Mouse (Mus musculus) ovary, postnatal 10 days (tissue): Measurements from ENCODE around the gene Nlrp3.
"Not testable (repeated sequence)": the region's sequence is repeated elsewhere in the genome, so short reads cannot be mapped to it uniquely, and the experiment has no call there.

Source experiments
- DNase-seq: peaks from one replicate; pipeline ENCODE4 v3.0.0; 2022; ENCODE audit warnings: low spot score

Gene Nlrp3

GRCm38 (mm10) chr11:59537218-59538130 lies 3.9 kb upstream of the Nlrp3 start:
- DNase-seq = no peak

DNA sequence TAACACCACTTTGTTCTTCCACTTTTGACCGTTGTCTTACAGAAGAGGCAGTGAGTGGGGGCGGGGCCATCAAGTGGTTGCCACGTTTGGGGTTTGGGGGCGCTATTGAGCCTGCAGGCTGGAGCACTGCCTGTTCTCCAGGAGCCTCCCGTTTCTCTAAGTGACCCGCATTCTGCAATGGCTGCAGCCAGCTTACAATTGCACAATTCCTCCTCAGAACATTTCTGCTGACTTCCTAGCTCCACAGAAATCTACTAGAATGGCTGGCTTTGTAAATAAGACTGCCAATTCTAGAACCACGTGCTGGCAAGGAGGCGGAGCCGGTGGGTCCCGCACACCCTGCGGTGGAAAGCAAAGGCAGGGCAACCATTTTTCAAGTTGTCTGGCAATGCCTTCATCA lies 3.0 kb upstream of the Nlrp3 start:
- DNase-seq = peak; percentile 19

DNA sequence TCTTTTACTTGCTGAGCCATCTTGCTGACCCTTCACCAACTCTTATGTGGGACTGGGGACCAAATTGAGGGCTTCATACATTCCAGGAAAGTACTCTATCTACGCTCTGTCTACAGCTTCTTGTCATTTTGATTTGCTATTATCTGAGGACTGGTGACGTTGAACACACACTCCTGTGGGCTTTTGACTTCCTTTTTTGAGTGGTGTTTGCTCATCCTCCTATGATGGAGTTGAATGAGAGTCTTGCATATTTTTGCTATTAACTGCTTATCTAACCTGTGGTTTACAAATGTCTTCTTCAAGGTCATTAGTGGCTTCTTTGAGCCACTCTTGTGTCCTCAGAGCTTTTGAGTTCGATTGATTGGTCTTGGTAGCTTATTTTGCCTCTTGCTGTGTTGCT lies 1.2 kb upstream of the Nlrp3 start:
- DNase-seq = no peak

GRCm38 (mm10) chr11:59542442-59542841 lies 1.1 kb downstream of the Nlrp3 start:
- DNase-seq = no peak

DNA sequence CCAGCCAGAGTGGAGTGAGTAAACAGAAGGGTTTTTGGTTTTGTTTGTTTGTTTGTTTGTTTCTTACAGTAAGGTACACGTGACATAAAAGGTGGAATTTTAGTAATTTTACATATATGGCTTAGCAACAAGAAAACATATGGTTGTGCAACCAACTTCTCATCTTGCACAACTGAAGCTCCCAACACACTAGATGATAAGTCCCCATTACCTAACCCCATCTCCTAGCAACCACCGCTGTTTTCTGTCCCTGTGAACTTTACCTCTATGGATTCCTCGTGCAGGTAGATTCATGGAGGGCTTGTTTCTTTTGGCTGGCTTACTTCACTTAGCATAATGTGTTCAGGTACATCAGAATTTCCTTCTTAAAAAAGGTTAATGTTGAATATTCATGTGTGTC lies 2.0 kb downstream of the Nlrp3 start:
- no peak for DNase-seq

GRCm38 (mm10) chr11:59544005-59544404 lies 2.6 kb downstream of the Nlrp3 start:
- DNase-seq = no peak

- DNase-seq = no peak
These were observed 12.8 kb downstream of the Nlrp3 start for GRCm38 (mm10) chr11:59554127-59554526.

DNA sequence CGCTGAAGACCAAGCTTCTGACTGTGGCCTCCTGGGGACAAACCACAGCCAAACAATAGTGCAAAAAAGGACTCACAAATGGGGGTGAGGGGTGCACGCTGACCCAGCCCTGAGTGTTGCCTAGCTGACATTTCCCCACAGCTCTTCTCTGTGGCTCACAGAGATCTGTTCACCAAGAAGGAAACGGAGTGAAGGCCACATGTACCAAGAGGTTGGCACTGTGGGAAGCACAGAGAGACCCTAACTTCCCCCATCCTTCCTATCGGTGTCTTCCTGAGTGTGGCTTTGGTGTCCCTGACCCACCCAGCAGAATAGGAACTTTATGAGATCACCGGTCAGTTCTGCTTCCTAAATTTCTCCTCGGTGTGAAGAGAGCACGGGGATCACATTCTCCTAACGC lies 13.2 kb downstream of the Nlrp3 start:
- DNase-seq = no peak

GRCm38 (mm10) chr11:59560906-59561305 lies 19.5 kb downstream of the Nlrp3 start:
- no peak for DNase-seq

GRCm38 (mm10) chr11:59562336-59562735 lies 21.0 kb downstream of the Nlrp3 start:
- no peak for DNase-seq

DNA sequence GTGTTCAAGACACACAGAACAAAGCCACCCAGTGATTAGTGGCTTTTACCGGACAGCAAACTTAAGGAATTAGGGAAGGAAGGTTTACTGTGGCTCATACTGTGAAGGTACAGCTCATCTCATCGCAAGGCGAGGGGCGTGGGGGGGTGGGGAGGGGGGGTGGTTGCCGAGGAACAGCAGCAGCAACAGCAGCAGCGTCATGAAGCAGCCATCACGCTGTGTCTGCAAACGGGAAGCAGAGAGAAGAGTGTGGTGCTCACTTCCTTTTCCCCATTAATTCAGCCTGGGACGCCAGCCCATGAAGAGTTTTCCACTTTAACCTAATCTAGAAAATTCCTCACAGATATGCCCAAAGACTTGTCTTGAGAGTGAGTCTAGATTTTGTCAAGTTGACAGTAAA lies 21.5 kb downstream of the Nlrp3 start:
- no peak for DNase-seq

DNA sequence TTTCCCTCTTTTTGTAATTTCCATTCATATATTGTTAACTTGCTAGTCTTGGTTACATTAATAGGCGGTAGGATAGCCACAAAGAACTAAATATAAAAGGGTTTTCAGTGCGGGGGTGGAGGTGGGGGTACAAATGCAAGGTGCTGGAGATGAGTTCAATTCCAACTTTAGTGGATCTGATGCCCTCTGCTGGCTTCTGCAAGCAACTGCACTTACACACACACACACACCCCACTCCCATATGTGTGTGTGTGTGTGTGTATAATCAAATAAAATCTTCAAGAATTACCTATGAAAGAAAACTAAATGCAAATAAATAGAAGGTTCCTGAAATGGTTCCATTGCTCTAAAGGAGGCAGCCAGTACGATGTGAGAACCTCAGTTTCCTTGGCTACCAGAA lies 27.9 kb downstream of the Nlrp3 start:
- DNase-seq = no peak

DNA sequence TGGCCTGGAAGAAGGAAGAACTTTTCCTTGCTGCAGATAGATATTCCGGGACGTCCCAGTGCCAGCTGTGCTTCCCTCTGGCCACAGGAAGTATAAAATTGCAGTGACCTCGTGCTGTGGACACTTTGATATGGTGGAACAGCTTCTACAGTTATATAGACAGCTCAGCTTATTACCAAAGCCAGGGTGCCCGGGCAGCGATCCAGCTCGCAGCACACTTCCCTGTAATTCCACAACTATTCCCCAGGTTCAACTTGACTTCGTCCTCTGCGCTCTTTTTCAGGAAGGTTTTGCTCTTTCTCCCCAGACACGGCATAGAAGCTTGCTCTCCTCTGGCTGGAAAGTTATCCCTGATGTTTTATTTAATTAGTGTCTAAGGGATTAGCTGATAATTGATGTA lies 34.4 kb downstream of the Nlrp3 start:
- DNase-seq = no peak

DNA sequence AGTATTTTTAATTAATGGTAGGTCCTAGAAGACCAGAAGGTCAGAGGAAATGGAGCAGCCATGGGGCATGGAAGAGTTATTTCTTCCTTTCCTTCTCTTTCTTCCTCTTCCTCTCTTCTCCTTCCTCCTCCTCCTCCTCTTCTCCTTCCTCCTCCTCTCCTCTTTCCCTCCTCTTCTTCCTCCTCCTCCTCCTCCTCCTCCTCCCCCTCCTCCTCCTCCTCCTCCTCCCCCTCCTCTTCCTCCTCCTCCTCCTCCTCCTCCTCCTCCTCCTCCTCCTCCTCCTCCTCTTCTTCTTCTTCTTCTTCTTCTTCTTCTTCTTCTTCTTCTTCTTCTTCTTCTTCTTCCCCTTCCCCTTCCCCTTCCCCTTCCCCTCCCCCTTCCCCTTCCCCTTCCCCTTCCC lies 34.8 kb downstream of the Nlrp3 start, which contains the start of gene Olfr222:
Gene Olfr222 (minus strand): TSS at position 101 of the 400 bp plus-strand sequence.
- DNase-seq = not testable (repeated sequence)

DNA sequence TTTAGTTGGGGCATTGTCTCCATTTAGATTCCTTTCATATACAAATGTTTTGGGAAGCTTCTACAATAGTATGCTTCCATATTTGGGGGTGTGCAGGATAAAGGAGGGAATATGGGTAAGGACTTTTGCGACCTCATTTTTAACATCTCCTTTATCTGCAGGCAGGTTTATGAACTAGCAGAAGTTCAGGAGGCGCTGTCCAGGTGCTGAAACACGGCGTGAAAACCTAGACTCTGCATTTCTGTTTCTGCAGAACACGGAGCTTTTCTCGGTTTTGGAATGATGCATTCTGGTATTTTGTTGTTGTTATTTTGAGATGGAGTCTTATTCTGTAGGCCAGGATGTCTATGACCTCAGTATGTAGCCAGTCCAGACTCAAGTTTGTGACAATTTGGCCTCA lies 43.2 kb downstream of the Nlrp3 start:
- DNase-seq = no peak

GRCm38 (mm10) chr11:59589496-59589895 lies 48.1 kb downstream of the Nlrp3 start:
- DNase-seq = no peak

- DNase-seq = no peak
These were observed 51.8 kb downstream of the Nlrp3 start, which contains the start of gene Olfr223 for GRCm38 (mm10) chr11:59593189-59593588. TSS of gene Olfr223 (minus strand) at chr11:59593289.

DNA sequence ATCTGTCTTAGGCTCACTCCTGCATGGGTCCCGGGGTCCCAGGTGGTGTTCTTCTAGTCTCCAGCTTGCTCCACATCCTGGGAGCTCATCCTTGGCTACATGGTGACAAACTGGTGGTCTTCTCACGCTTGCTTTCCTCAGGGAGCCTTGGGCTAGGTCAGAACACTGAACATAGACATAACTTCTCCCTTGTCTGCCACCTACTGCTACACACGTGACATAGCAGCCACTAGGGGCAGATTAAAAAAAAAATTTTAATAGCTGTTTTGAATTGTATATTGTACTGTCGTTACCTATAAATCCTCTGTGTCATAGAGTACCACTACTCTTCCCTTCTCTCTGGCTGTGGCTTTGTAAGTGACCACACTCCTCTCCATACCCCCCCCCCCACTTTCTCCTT lies 54.7 kb downstream of the Nlrp3 start:
- DNase-seq = no peak

DNA sequence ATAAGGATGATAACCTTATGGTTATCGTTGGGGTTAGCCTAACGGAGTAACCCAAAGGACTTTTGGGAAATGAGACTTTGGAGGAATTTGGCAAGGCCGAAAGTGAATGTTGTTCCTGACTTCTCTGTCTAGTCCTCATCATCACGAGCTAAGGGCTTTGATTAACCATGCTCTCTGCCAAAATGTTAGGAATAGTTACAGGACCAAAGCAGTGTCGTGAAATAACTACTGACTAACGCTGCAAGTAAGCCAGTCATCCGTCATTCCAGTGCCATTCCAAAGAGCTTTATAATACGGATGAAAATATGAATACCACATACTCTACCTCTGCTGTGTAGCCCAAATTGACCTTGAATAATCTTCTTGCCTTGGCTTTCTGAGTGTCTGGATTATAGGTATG lies 55.6 kb downstream of the Nlrp3 start:
- DNase-seq = no peak

DNA sequence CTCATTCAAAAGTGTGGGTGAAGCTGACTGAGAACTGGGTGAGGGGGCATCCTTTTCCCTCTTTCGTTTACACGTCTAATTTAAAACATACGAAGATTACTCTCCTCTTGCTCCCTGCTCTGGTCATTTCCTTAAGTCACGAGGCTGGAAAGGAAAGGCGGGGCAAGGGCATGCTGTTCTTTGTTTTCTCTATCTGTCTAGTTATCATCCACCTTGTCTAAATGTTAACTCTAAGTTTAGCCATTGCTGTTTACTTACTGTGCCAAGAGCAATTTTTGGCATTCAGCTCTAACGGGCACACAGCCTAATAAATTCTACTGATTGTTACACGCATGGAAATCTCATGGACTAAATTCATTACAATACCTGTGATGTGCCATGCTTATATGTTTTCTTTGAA lies 57.8 kb downstream of the Nlrp3 start:
- no peak for DNase-seq

DNA sequence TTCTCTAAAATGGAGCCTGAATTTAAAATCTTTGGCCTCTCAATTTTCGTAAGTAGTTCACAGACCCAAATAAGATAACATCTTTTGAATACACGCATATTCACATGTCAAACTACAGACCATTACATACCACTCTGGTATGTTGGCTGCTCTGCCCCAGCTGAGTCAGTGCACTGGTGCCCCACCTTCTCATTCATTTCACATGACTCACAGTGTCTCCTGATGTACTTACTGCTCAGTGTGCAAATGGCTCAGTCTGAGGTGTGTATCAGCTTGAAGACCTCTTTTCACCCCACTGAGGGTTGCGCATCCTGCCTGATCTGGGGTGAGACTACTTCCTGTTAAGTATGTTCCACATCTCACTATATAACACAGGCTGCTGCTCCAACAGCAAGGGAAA lies 59.5 kb downstream of the Nlrp3 start:
- no peak for DNase-seq

GRCm38 (mm10) chr11:59602287-59602686 lies 60.9 kb downstream of the Nlrp3 start:
- no peak for DNase-seq

DNA sequence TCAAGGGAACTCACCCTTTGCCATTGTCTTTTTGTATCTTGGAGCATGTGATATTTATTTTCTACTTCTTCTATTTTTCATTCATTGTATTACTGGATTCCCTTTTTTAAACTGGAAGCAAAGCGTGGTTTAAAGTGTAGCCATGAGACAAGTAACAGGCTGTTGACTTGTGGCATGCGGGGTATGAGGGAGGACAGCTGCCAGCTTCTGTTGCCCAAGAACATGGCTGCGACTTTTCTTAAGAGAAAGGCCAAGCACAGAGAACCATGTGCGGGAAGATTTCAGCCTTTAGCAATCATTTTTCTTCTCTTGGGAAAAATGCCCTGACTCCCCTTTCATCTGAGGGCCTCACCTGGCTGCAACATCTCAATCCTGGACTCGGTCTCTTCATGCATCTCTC lies 70.3 kb downstream of the Nlrp3 start:
- no peak for DNase-seq

- no peak for DNase-seq
These were observed 72.8 kb downstream of the Nlrp3 start for GRCm38 (mm10) chr11:59614120-59614519.
